Mouse (Mus musculus) right cerebral cortex, postnatal 4 days (tissue): Measurements from ENCODE around the gene Tmem131.

Source experiments
- DNase-seq: peaks from one replicate; pipeline ENCODE4 v3.0.0-alpha.2; 2022

Tmem131 gene

GRCm38 (mm10) chr1:36937648-36938047, 5.8 kb downstream of the Tmem131 start:
- DNase-seq, result no peak

GRCm38 (mm10) chr1:36937015-36937414, 6.5 kb downstream of the Tmem131 start:
- no peak for DNase-seq

GRCm38 (mm10) chr1:36936567-36936966, 6.9 kb downstream of the Tmem131 start:
- no peak for DNase-seq

- DNase-seq, result no peak
Measured at GRCm38 (mm10) chr1:36934778-36935177, 8.7 kb downstream of the Tmem131 start.

- no peak for DNase-seq
Measured at GRCm38 (mm10) chr1:36933965-36934585, 9.4 kb downstream of the Tmem131 start.

GRCm38 (mm10) chr1:36932231-36932630, 11.2 kb downstream of the Tmem131 start:
- DNase-seq, result no peak

- no peak for DNase-seq
Measured at GRCm38 (mm10) chr1:36930911-36931310, 12.6 kb downstream of the Tmem131 start.

- DNase-seq, result no peak
Measured at GRCm38 (mm10) chr1:36929996-36930395, 13.5 kb downstream of the Tmem131 start.

GRCm38 (mm10) chr1:36928357-36929330, 14.8 kb downstream of the Tmem131 start:
- no peak for DNase-seq

- no peak for DNase-seq
Measured at GRCm38 (mm10) chr1:36927569-36927968, 15.9 kb downstream of the Tmem131 start.

- DNase-seq, result no peak
Measured at GRCm38 (mm10) chr1:36926738-36927137, 16.7 kb downstream of the Tmem131 start.

GRCm38 (mm10) chr1:36926246-36926645, 17.2 kb downstream of the Tmem131 start:
- DNase-seq, result no peak

- no peak for DNase-seq
Measured at GRCm38 (mm10) chr1:36925781-36926180, 17.7 kb downstream of the Tmem131 start.

GRCm38 (mm10) chr1:36924853-36925252, 18.6 kb downstream of the Tmem131 start:
- DNase-seq, result no peak

GRCm38 (mm10) chr1:36923911-36924310, 19.6 kb downstream of the Tmem131 start:
- no peak for DNase-seq

- no peak for DNase-seq
Measured at GRCm38 (mm10) chr1:36922623-36923421, 20.6 kb downstream of the Tmem131 start.

- DNase-seq, result no peak
Measured at GRCm38 (mm10) chr1:36921614-36922393, 21.7 kb downstream of the Tmem131 start.

- DNase-seq, result no peak
Measured at GRCm38 (mm10) chr1:36920726-36921125, 22.7 kb downstream of the Tmem131 start.

GRCm38 (mm10) chr1:36920154-36920716, 23.2 kb downstream of the Tmem131 start:
- no peak for DNase-seq

GRCm38 (mm10) chr1:36919728-36920127, 23.7 kb downstream of the Tmem131 start:
- DNase-seq, result no peak

GRCm38 (mm10) chr1:36917423-36917822, 26.0 kb downstream of the Tmem131 start:
- no peak for DNase-seq

- DNase-seq, result no peak
Measured at GRCm38 (mm10) chr1:36915200-36915580, 28.3 kb downstream of the Tmem131 start.
